8 mouse cellular contexts compared by ENCODE assay signal in the genomic region with DNA sequence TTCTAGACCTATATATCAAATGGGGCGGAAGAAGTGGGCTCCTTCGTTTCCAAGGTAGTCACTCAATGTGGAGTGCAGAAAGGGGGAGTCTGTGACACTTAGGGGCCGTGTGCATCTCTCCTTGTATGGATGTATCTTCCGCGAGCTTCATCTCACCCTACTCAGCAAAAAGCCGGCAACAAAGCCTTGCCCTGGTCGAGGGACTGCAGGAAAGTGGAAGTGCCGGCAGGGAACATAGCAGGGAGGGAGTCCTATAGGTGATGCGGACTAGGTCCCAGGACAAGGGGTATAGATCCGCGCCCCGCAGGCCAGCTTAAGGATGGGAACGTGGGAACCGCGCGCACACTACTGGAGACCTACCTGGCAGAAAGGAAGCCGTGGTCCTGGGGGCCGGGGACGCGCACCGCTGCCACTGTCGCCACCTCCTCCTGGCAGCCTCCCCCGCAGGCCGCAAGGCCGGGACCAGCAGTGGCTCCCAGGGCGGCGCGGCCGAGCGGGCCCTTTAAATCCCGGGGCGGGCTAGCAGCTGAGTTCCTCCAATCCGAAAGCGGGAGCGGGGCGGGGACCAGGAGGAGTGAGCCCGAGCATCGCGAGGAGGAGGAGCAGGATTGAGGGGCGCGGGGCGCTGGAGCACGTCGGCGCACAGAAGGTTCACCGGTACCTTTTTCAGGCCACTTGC. TPM values are rescaled to one million over a fixed set of nuclear protein-coding genes. Genes with fewer than 3 reads are reported as not detected.
DNase-seq lines count a peak whose midpoint lies in the region; ATAC-seq lines count a peak whose summit lies in the region.

A gene (minus strand): TSS at position 511 of the 679 bp plus-strand sequence.

- no peaks in the 10 kb centered on the region for H3K9me3 ChIP-seq in intestine, embryonic 15.5 days

- no peaks in the 10 kb centered on the region for H3K36me3 ChIP-seq in intestine, embryonic 15.5 days

- WGBS in intestine, embryonic 15.5 days: 8% methylated on average over 46 of the region's 46 CpGs

- intact Hi-C loops in gastrocnemius, postnatal 36 days (cut with DNase I): no loop called here
- intact Hi-C loops in left cerebral cortex, postnatal 36 days (cut with DNase I): loop anchor here (2.0 kb wide), 1 partner anchor 13 kb away; a partner anchor contains a TSS

- H3K4me1 ChIP-seq in intestine, embryonic 15.5 days (replicated peaks): no peaks in the 10 kb centered on the region

- DNase-seq in adrenal gland, postnatal 36 days: peak; percentile 91 to 93
- peak; percentile 77 for DNase-seq in embryo, embryonic 9.5 days (ENCODE audit: extremely low spot score)
- DNase-seq in gastrocnemius, postnatal 36 days: peak; percentile 61 to 81
- DNase-seq in left cerebral cortex, postnatal 36 days (ENCODE audit: low spot score in 2 of 2): peak; percentile 78 to 81
- DNase-seq in mesoderm, embryonic 11.5 days (ENCODE audit: low read depth, low spot score): peak; percentile 74
- peak; percentile 49 for DNase-seq in skeletal muscle tissue, adult 2 months (ENCODE audit: low read depth, low spot score)
- DNase-seq in T-cell, adult 2 months (ENCODE audit: low spot score): no peak

- peak within 1 kb of the TSS; percentile 58 for H3K9ac ChIP-seq in intestine, embryonic 15.5 days

- H3K4me3 ChIP-seq in intestine, embryonic 15.5 days (replicated peaks): peak within 1 kb of the TSS; percentile 49

- ATAC-seq in intestine, embryonic 15.5 days: peak; percentile 96

- H3K27me3 ChIP-seq in intestine, embryonic 15.5 days (replicated peaks): no peaks in the 10 kb centered on the region

- H3K27ac ChIP-seq in intestine, embryonic 15.5 days: no peak within 1 kb of the TSS

- peak within 1 kb of the TSS; percentile 65 for H3K4me2 ChIP-seq in intestine, embryonic 15.5 days (replicated peaks)

RNA-seq across cellular contexts. Expression of the gene that starts here (rescaled TPM):
- 1 to 10 TPM; 6.8 to 7.9 TPM for total RNA-seq in adrenal gland, postnatal 36 days (2021)
- 1 to 10 TPM; 4.9 to 5.3 TPM for total RNA-seq in gastrocnemius, postnatal 36 days (2021)
- polyA plus RNA-seq in intestine, embryonic 15.5 days (2015; fragmentation: Nextera tagmentation; extraction: Ambion mirVana): 7.2 and 7.4 TPM in 2 replicates
- total RNA-seq in left cerebral cortex, postnatal 36 days (2021): 10 to 100 TPM; 74.4 to 76.7 TPM

Comparison
In these comparisons a context has a peak if more than half of its experiments do, and no peak if none do; other contexts are left out.
1. RNA of the gene that starts here (total RNA-seq): 74.4 to 76.7 TPM in left cerebral cortex, postnatal 36 days; 6.8 to 7.9 TPM in adrenal gland, postnatal 36 days and 4.9 to 5.3 TPM in gastrocnemius, postnatal 36 days; every median in the first group is over 4 times any median in the second.